Comparison of ENCODE assay signal across 8 mouse cellular contexts in the genomic region with DNA sequence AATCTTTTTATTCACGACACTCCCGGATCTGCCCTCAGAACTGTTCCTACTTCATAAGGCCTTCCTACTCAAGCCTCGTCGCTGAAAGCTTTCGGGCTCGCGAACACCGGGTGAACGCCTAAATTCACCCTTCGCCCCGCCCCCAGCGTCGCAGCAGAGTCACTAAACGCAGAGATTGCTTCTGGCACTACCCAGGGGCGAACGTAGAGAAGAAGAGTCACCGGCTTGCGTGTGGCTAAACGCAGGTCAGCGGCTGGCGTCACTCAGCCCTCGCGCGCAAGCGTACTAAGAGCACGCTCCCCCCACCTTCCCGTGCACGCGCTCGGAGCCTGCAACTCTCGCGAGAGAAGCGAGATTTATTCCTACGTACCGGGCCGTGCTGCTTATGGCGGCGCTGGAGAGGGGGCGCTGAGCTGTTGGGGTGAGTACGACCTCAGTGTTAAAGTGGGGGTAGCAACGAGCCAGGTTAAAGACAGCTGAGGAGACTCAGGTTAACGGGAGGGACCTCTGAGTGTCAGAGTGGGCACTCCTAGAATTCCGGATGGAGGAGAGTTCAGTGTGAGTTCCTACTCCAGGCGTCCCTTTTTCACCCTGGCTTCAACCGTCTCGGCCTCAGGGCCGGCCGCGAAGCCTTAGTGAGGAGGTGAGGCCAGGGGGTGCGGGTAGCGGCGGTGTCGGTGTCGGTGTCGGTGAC. TPM values are rescaled to one million over a fixed set of nuclear protein-coding genes. Genes with fewer than 3 reads are reported as not detected.
A peak's percentile ranks its signal among the peaks of the same experiment; 100 is the strongest.
DNase-seq lines count a peak whose midpoint lies in the region; ATAC-seq lines count a peak whose summit lies in the region.

A gene (plus strand): TSS at position 178 of the 694 bp plus-strand sequence.

- peaks cover 2 to 6% of the 10 kb centered on the region in 2 experiments; a peak in 3 of 4 replicates for H3K4me1 ChIP-seq in heart, embryonic 14.5 days (ENCODE audit: control insufficient read depth in 2 of 2, insufficient read depth in 2 of 2, low read length in 2 of 2)
- H3K4me1 ChIP-seq in liver, embryonic 13.5 days (replicated peaks): peaks cover 35% of the 10 kb centered on the region
- H3K4me1 ChIP-seq in stomach, embryonic 16.5 days (ENCODE audit: control insufficient read depth, insufficient read depth, low read length): peaks cover 2% of the 10 kb centered on the region; the same call in 1 of the 2 replicates

- peak within 1 kb of the TSS; percentile 83 to 95 for H3K4me3 ChIP-seq in heart, embryonic 14.5 days (ENCODE audit: control insufficient read depth in 1 of 2, insufficient read depth in 1 of 2, low read depth in 1 of 2, low read length in 2 of 2)
- peak within 1 kb of the TSS; percentile 94 for H3K4me3 ChIP-seq in liver, embryonic 13.5 days (replicated peaks)
- H3K4me3 ChIP-seq in stomach, embryonic 16.5 days (replicated peaks; ENCODE audit: low read length): peak within 1 kb of the TSS; percentile 94

- WGBS in heart, embryonic 14.5 days: under 1% methylated on average over 55 of the region's 55 CpGs
- under 1% methylated on average over 55 of the region's 55 CpGs for WGBS in liver, embryonic 13.5 days (ENCODE audit: insufficient replicate concordance)
- WGBS in stomach, embryonic 16.5 days: under 1% methylated on average over 55 of the region's 55 CpGs

- no peaks in the 10 kb centered on the region for H3K9me3 ChIP-seq in heart, embryonic 14.5 days (ENCODE audit: control insufficient read depth, low read length)
- H3K9me3 ChIP-seq in liver, embryonic 13.5 days (replicated peaks): no peaks in the 10 kb centered on the region
- H3K9me3 ChIP-seq in stomach, embryonic 16.5 days (replicated peaks; ENCODE audit: control insufficient read depth, low read length): no peaks in the 10 kb centered on the region

- peak within 1 kb of the TSS; percentile 92 to 97 for H3K27ac ChIP-seq in heart, embryonic 14.5 days (replicated peaks in 1 of 2; ENCODE audit: control insufficient read depth in 1 of 2, insufficient read depth in 1 of 2, low read depth in 2 of 2, low read length in 2 of 2)
- peak within 1 kb of the TSS; percentile 88 for H3K27ac ChIP-seq in liver, embryonic 13.5 days
- peak within 1 kb of the TSS; percentile 98 for H3K27ac ChIP-seq in stomach, embryonic 16.5 days (ENCODE audit: low read length)

- no peaks in the 10 kb centered on the region for H3K36me3 ChIP-seq in heart, embryonic 14.5 days (ENCODE audit: control insufficient read depth, insufficient read depth, low read length)
- H3K36me3 ChIP-seq in liver, embryonic 13.5 days: no peaks in the 10 kb centered on the region
- no peaks in the 10 kb centered on the region for H3K36me3 ChIP-seq in stomach, embryonic 16.5 days (ENCODE audit: control insufficient read depth, insufficient read depth, low read length)

- peak; percentile 97 for DNase-seq in c-Kit-negative CD71-positive TER-119-positive erythroid progenitor cells, embryonic 14.5 days (ENCODE audit: low read depth, low spot score)
- peak; percentile 96 for DNase-seq in fibroblast of lung, adult 2 months (ENCODE audit: low read depth)
- peak; percentile 98 for DNase-seq in kidney, postnatal 14 days
- DNase-seq in liver, embryonic 13.5 days: peak; percentile 96
- peak; percentile 95 for DNase-seq in neural tube, embryonic 10.5 days (ENCODE audit: extremely low spot score, low spot score)

- peak within 1 kb of the TSS; percentile 100 for H3K9ac ChIP-seq in heart, embryonic 14.5 days (ENCODE audit: low read length)
- peak within 1 kb of the TSS; percentile 94 for H3K9ac ChIP-seq in liver, embryonic 13.5 days
- H3K9ac ChIP-seq in stomach, embryonic 16.5 days (ENCODE audit: low read length): peak within 1 kb of the TSS; percentile 100

- ATAC-seq in CD4-positive, CD25-positive, alpha-beta regulatory T cell, adult 4 months: peak; percentile 91
- peak; percentile 92 for ATAC-seq in heart, embryonic 14.5 days (ENCODE audit: insufficient number of reproducible peaks, insufficient read depth, low FRiP score, low read depth)
- peak; percentile 90 for ATAC-seq in liver, embryonic 13.5 days (ENCODE audit: low read depth)
- ATAC-seq in stomach, embryonic 16.5 days (ENCODE audit: insufficient read depth, low FRiP score): peak; percentile 95

- peak within 1 kb of the TSS; percentile 87 for H3K4me2 ChIP-seq in heart, embryonic 14.5 days (ENCODE audit: low read length)
- peak within 1 kb of the TSS; percentile 89 for H3K4me2 ChIP-seq in liver, embryonic 13.5 days
- peak within 1 kb of the TSS; percentile 69 for H3K4me2 ChIP-seq in stomach, embryonic 16.5 days (ENCODE audit: low read depth, low read length)

- H3K27me3 ChIP-seq in heart, embryonic 14.5 days (ENCODE audit: control insufficient read depth, insufficient read depth, low read length): no peaks in the 10 kb centered on the region
- no peaks in the 10 kb centered on the region for H3K27me3 ChIP-seq in liver, embryonic 13.5 days
- no peaks in the 10 kb centered on the region for H3K27me3 ChIP-seq in stomach, embryonic 16.5 days (ENCODE audit: control insufficient read depth, insufficient read depth, low read length)

RNA-seq across cellular contexts. Expression of the gene that starts here (rescaled TPM):
- 100 to 1,000 TPM; 514 to 711 TPM for polyA plus RNA-seq in CD4-positive, CD25-positive, alpha-beta regulatory T cell, adult 4 months (2017; shearing (Covaris generic))
- polyA plus RNA-seq in heart, embryonic 14.5 days (2014; fragmentation: Nextera tagmentation; extraction: Ambion mirVana): 349 and 364 TPM in 2 replicates
- polyA plus RNA-seq in liver, embryonic 13.5 days (2015; fragmentation: Nextera tagmentation; extraction: Ambion mirVana): 136 and 170 TPM in 2 replicates
- 312 and 315 TPM in 2 replicates for polyA plus RNA-seq in stomach, embryonic 16.5 days (2015; fragmentation: Nextera tagmentation; extraction: Ambion mirVana)

Comparison
In these comparisons a context has a peak if more than half of its experiments do, and no peak if none do; other contexts are left out.
1. Peak in every context shown above with its lines: DNase-seq, ATAC-seq, H3K4me3 ChIP-seq and H3K27ac ChIP-seq.